Mouse (Mus musculus): Measurements from ENCODE around the gene Rnaseh1.

DNA sequence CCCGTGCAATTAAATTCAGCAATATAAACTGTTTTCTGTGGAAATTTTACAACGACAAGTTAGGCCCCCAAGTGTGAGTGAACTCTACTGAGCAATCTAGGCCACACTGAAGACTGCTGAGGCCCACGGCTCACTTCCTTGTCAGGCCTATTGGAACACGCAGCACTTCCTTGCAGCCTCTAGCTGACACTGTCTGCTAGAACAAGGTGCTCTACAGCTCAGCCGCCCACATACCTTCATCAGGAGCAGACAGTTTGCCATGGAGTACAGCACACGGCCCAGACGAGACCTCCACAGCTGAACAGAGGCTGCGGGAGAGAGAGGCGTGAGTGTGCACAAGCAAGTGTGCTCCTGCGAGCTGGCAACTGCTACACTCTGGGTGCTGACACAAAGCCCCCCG is 51.9 kb downstream of the Rnaseh1 start:
- TF ChIP-seq CTCF (IDR thresholded peaks at IDR 0.05; ENCODE audit: extremely low read depth, insufficient read length, insufficient replicate concordance, low read depth, low read length): no peak
- no peak for TF ChIP-seq POLR2A (IDR thresholded peaks at IDR 0.05; ENCODE audit: low read depth, low read length)

Data from small intestine, adult 2 months (tissue).